ENCODE assay signal across 9 mouse cellular contexts in the genomic region with DNA sequence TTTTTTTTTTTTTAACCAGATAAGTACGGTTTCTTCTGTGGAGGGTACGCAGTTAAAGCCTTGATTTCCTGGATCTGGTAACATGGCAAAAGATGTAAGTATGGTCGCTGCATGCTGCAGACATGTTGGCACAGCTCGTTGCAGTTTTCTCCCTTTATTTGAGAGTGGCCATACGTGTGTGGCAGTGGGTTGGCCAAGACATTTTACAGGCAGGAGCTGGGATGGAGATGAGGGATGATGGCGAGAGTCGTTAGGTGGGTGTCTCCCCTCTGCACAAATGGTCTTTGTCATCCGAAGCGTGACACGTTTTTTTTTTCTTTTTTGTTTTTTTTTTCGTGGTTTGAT. TPM values are rescaled to one million over a fixed set of nuclear protein-coding genes. Genes with fewer than 3 reads are reported as not detected.
DNase-seq lines count a peak whose midpoint lies in the region; ATAC-seq and TF ChIP-seq lines count a peak whose summit lies in the region.
"Had no signal": no experiment of that assay in that cellular context is flagged by ENCODE, and none has a peak within 500 bp of the region (broad histone marks: within the 10 kb centered on the region; RNA-seq: fewer than 3 reads in every experiment).

No protein-coding gene starts in this region.

- H3K9ac ChIP-seq in CH12.LX (ENCODE audit: insufficient read depth, low read depth): peak overlapping the region; percentile 99
- H3K9ac ChIP-seq in forebrain, embryonic 12.5 days: peak overlapping the region; percentile 99
- peak overlapping the region; percentile 97 for H3K9ac ChIP-seq in liver, postnatal 0 days (replicated peaks)

- H3K27ac ChIP-seq in gastrocnemius, adult 2 months: no peak overlapping the region
- peak overlapping the region; percentile 37; the same call in 1 of the 2 replicates for H3K27ac ChIP-seq in CH12.LX (ENCODE audit: insufficient read depth, low read depth)
- no peak overlapping the region for H3K27ac ChIP-seq in forebrain, embryonic 12.5 days
- no peak overlapping the region for H3K27ac ChIP-seq in liver, postnatal 0 days (ENCODE audit: low read depth)

- peaks cover 25 to 57% of the 10 kb centered on the region in 2 experiments for H3K4me1 ChIP-seq in CH12.LX (ENCODE audit: control insufficient read depth in 1 of 2, insufficient read depth in 2 of 2)
- peaks cover 18% of the 10 kb centered on the region for H3K4me1 ChIP-seq in forebrain, embryonic 12.5 days
- peaks cover 29% of the 10 kb centered on the region for H3K4me1 ChIP-seq in liver, postnatal 0 days (ENCODE audit: insufficient read depth)

- H3K79me2 ChIP-seq in CH12.LX (replicated peaks; ENCODE audit: control insufficient read depth, extremely low read depth, insufficient read depth, poor library complexity, severe bottlenecking): peaks cover 57% of the 10 kb centered on the region

- TF ChIP-seq EP300 in CH12.LX (IDR thresholded peaks at IDR 0.05; ENCODE audit: low read length): no peak
- TF ChIP-seq EP300 in liver, postnatal 0 days (IDR thresholded peaks at IDR 0.05; ENCODE audit: low read depth): no peak

- H3K4me3 ChIP-seq in gastrocnemius, adult 2 months: peak overlapping the region; percentile 80
- peak overlapping the region; percentile 76 to 97 (median 86) for H3K4me3 ChIP-seq in CH12.LX (replicated peaks in 1 of 3; ENCODE audit: low read depth in 2 of 3, low read length in 2 of 3, poor library complexity in 1 of 3)
- peak overlapping the region; percentile 100 for H3K4me3 ChIP-seq in forebrain, embryonic 12.5 days (replicated peaks)
- peak overlapping the region; percentile 84 for H3K4me3 ChIP-seq in liver, postnatal 0 days (ENCODE audit: low read depth, low read length)

- ATAC-seq in forebrain, embryonic 12.5 days (ENCODE audit: low FRiP score): no peak
- ATAC-seq in liver, postnatal 0 days: no peak

- no peak for TF ChIP-seq POLR2A in CH12.LX (IDR thresholded peaks at IDR 0.05; ENCODE audit: low read depth, low read length)

- no peaks in the 10 kb centered on the region for H3K9me3 ChIP-seq in CH12.LX (replicated peaks; ENCODE audit: low read length)
- no peaks in the 10 kb centered on the region for H3K9me3 ChIP-seq in forebrain, embryonic 12.5 days
- H3K9me3 ChIP-seq in liver, postnatal 0 days (ENCODE audit: low read length): no peaks in the 10 kb centered on the region

- H3K27me3 ChIP-seq in CH12.LX (replicated peaks): no peaks in the 10 kb centered on the region
- H3K27me3 ChIP-seq in forebrain, embryonic 12.5 days: no peaks in the 10 kb centered on the region
- H3K27me3 ChIP-seq in liver, postnatal 0 days (ENCODE audit: insufficient read depth, low read length): no peaks in the 10 kb centered on the region
- H3K27me3 ChIP-seq: Patski had no signal

- no peak for TF ChIP-seq CTCF in gastrocnemius, adult 2 months (IDR thresholded peaks at IDR 0.05)
- TF ChIP-seq CTCF in CH12.LX (conservative IDR thresholded peaks at IDR 0.05 in 1 of 2, IDR thresholded peaks at IDR 0.05 in 1 of 2; ENCODE audit: low read depth in 2 of 2, low read length in 2 of 2): no peak
- no peak for TF ChIP-seq CTCF in liver, postnatal 0 days (IDR thresholded peaks at IDR 0.05; ENCODE audit: low read depth)

- intact Hi-C loops in gastrocnemius, adult 2 months (cut with DNase I): no loop called here
- intact Hi-C loops in gastrocnemius, postnatal 14 days (cut with DNase I; ENCODE audit: low total_unique reads): no loop called here

- WGBS in forebrain, embryonic 12.5 days: 3% methylated on average over 11 of the region's 11 CpGs
- WGBS in liver, postnatal 0 days (ENCODE audit: insufficient replicate concordance): 9% methylated on average over 11 of the region's 11 CpGs

- peaks cover 25 to 45% of the 10 kb centered on the region in 2 experiments for H3K36me3 ChIP-seq in CH12.LX (replicated peaks in 1 of 2; ENCODE audit: control insufficient read depth in 1 of 2, insufficient read depth in 1 of 2, low read length in 1 of 2)
- H3K36me3 ChIP-seq in forebrain, embryonic 12.5 days (replicated peaks): peaks cover 44% of the 10 kb centered on the region
- H3K36me3 ChIP-seq in liver, postnatal 0 days (replicated peaks; ENCODE audit: insufficient read depth, low read length): peaks cover 38% of the 10 kb centered on the region

- DNase-seq in gastrocnemius, adult 2 months: no peak
- no peak for DNase-seq in gastrocnemius, postnatal 14 days
- peak; percentile 45 for DNase-seq in CH12.LX (ENCODE audit: extremely low read depth)
- DNase-seq in liver, postnatal 0 days: no peak
- no peak for DNase-seq in adrenal gland, postnatal 14 days
- no peak for DNase-seq in T-cell, adult 2 months (ENCODE audit: low spot score)
- DNase-seq in cerebellum, adult 11 months: no peak

- H3K4me2 ChIP-seq in CH12.LX (ENCODE audit: insufficient read depth, low read depth, poor library complexity, severe bottlenecking): peak overlapping the region; percentile 74
- H3K4me2 ChIP-seq in forebrain, embryonic 12.5 days: peak overlapping the region; percentile 84
- peak overlapping the region; percentile 97 for H3K4me2 ChIP-seq in liver, postnatal 0 days (ENCODE audit: low read depth, low read length)

- in situ Hi-C loops in CH12.LX (cut with MboI; ENCODE audit: low pct_ligation_motif_present, low pct_unique_long_range_greater_than_20kb, low sequenced_read_pairs): no loop called here

- dilution Hi-C loops in CH12.LX (cut with MboI; ENCODE audit: extremely low pct_ligation_motif_present, extremely low pct_unique_long_range_greater_than_20kb, low sequenced_read_pairs): no loop called here

- TF ChIP-seq RAD21 in CH12.LX (IDR thresholded peaks at IDR 0.05; ENCODE audit: low read depth, low read length): no peak

TF ChIP-seq in CH12.LX, 34 proteins besides CTCF, POLR2A, EP300 and RAD21:
- TF ChIP-seq MXI1 (IDR thresholded peaks at IDR 0.05; ENCODE audit: low read depth, low read length) (0 out of 2 replicates have a peak, but pooled peaks have one; percentile 12), PAX5 (IDR thresholded peaks at IDR 0.05; ENCODE audit: low read length) (no peak), TCF12 (IDR thresholded peaks at IDR 0.05; ENCODE audit: low read depth, low read length) (no peak), MAX (IDR thresholded peaks at IDR 0.05; ENCODE audit: low read length) (no peak; the same call in 1 of the 2 replicates), CHD1 (IDR thresholded peaks at IDR 0.05; ENCODE audit: low read depth, low read length) (no peak), ZKSCAN1 (IDR thresholded peaks at IDR 0.05; ENCODE audit: borderline replicate concordance, low read depth, low read length) (no peak), ETS1 (conservative IDR thresholded peaks at IDR 0.05; ENCODE audit: low read depth, low read length) (no peak), SIN3A (IDR thresholded peaks at IDR 0.05; ENCODE audit: low read length) (peak; percentile 53; the same call in 1 of the 2 replicates), JUND (conservative IDR thresholded peaks at IDR 0.05; ENCODE audit: low read depth, low read length) (no peak), BHLHE40 (IDR thresholded peaks at IDR 0.05; ENCODE audit: low read depth, low read length) (no peak), ZNF384 (IDR thresholded peaks at IDR 0.05; ENCODE audit: low read depth, low read length) (peak; percentile 36; the same call in 1 of the 2 replicates)

RNA-seq across cellular contexts. Expression of a gene that starts 1.1 kb away (rescaled TPM):
- 10 to 100 TPM; 56.8 to 60.3 TPM for total RNA-seq in gastrocnemius, adult 2 months (2021)
- 10 to 100 TPM; 38.3 to 39.1 TPM for total RNA-seq in gastrocnemius, postnatal 14 days (2021)
- 189 and 226 TPM in 2 replicates for total RNA-seq in CH12.LX (2012; rRNA removed)
- 338 and 351 TPM in 2 replicates for total RNA-seq in CH12.LX (2014; rRNA removed)
- 288 and 301 TPM in 2 replicates for polyA plus RNA-seq in CH12.LX (2012; ENCODE audit: insufficient read length, low read depth)
- polyA plus RNA-seq in forebrain, embryonic 12.5 days (2016; fragmentation: Nextera tagmentation; extraction: Ambion mirVana): 200 and 203 TPM in 2 replicates
- polyA plus RNA-seq in liver, postnatal 0 days (2015; fragmentation: Nextera tagmentation; extraction: Ambion mirVana): 45.9 and 52.5 TPM in 2 replicates
- 72.4 and 74.4 TPM in 2 replicates for total RNA-seq in adrenal gland, postnatal 14 days (2021)

RNA-seq across cellular contexts. Expression of a gene that starts 51.6 kb away (rescaled TPM):
- 10 to 100 TPM; 11.3 to 15.8 TPM for total RNA-seq in gastrocnemius, adult 2 months (2021)
- total RNA-seq in gastrocnemius, postnatal 14 days (2021): 10 to 100 TPM; 12.7 to 13.3 TPM
- total RNA-seq in CH12.LX (2012; rRNA removed) (12.4 and 15.1 TPM in 2 replicates), CH12.LX (2014; rRNA removed) (7.3 and 8.4 TPM in 2 replicates)
- 9.7 and 10.1 TPM in 2 replicates for polyA plus RNA-seq in CH12.LX (2012; ENCODE audit: insufficient read length, low read depth)
- 38.8 and 45.8 TPM in 2 replicates for polyA plus RNA-seq in forebrain, embryonic 12.5 days (2016; fragmentation: Nextera tagmentation; extraction: Ambion mirVana)
- 3.3 and 3.7 TPM in 2 replicates for polyA plus RNA-seq in liver, postnatal 0 days (2015; fragmentation: Nextera tagmentation; extraction: Ambion mirVana)
- total RNA-seq in adrenal gland, postnatal 14 days (2021): 21.5 and 23.7 TPM in 2 replicates

RNA-seq across cellular contexts. Expression of a gene that starts 51.7 kb away (rescaled TPM):
- 10 to 100 TPM; 76.5 to 87.0 TPM for total RNA-seq in gastrocnemius, adult 2 months (2021)
- total RNA-seq in gastrocnemius, postnatal 14 days (2021): 10 to 100 TPM; 45.6 to 46.1 TPM
- total RNA-seq in CH12.LX (2012; rRNA removed) (13.2 and 15.4 TPM in 2 replicates), CH12.LX (2014; rRNA removed) (14.4 and 14.9 TPM in 2 replicates)
- 14.7 and 15.4 TPM in 2 replicates for polyA plus RNA-seq in CH12.LX (2012; ENCODE audit: insufficient read length, low read depth)
- polyA plus RNA-seq in forebrain, embryonic 12.5 days (2016; fragmentation: Nextera tagmentation; extraction: Ambion mirVana): 32.4 and 33.1 TPM in 2 replicates
- 5.0 and 5.9 TPM in 2 replicates for polyA plus RNA-seq in liver, postnatal 0 days (2015; fragmentation: Nextera tagmentation; extraction: Ambion mirVana)
- total RNA-seq in adrenal gland, postnatal 14 days (2021): 23.1 and 24.8 TPM in 2 replicates

RNA-seq across cellular contexts. Expression of a gene that starts 57.0 kb away (rescaled TPM):
- not detected for total RNA-seq in gastrocnemius, adult 2 months (2021)
- total RNA-seq in gastrocnemius, postnatal 14 days (2021): not detected
- not detected in 2 replicates for total RNA-seq in CH12.LX (2012; rRNA removed)
- not detected in 2 replicates for total RNA-seq in CH12.LX (2014; rRNA removed)
- not detected in 2 replicates for polyA plus RNA-seq in CH12.LX (2012; ENCODE audit: insufficient read length, low read depth)
- polyA plus RNA-seq in forebrain, embryonic 12.5 days (2016; fragmentation: Nextera tagmentation; extraction: Ambion mirVana): not detected in 2 replicates
- polyA plus RNA-seq in liver, postnatal 0 days (2015; fragmentation: Nextera tagmentation; extraction: Ambion mirVana): not detected in 2 replicates
- total RNA-seq in adrenal gland, postnatal 14 days (2021): not detected in 2 replicates
- polyA plus RNA-seq: Patski had no signal
